22 mouse cellular contexts compared by ENCODE assay signal in the genomic region with DNA sequence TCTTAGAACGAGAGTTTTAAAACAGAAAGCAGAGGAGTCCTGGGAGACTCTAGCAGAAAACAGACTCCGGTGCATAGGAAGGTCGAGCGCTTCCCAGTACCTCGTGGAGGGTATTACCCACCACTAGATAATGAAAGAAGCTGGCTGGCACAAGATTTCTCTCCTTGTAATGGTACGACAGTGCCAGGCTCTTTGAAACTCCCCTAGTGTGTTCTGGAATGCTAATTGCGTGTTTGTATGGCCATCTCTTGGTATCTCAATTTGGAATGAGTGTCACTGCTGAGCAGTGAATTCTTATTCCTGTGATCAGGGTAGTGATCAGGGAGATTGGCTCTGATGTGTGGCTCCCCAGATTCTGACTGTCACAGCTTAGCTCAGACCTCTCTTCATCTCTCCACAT.
DNase-seq lines count a peak whose midpoint lies in the region; ATAC-seq lines count a peak whose summit lies in the region.
"Had no signal": no experiment of that assay in that cellular context is flagged by ENCODE, and none has a peak within 500 bp of the region (broad histone marks: within the 10 kb centered on the region; RNA-seq: fewer than 3 reads in every experiment).

No protein-coding gene starts in this region.

- H3K9ac ChIP-seq in hindbrain, embryonic 12.5 days = no peak overlapping the region
- H3K9ac ChIP-seq in hindbrain, embryonic 11.5 days (ENCODE audit: low read depth, low read length) = no peak overlapping the region
- no peak overlapping the region for H3K9ac ChIP-seq in forebrain, embryonic 12.5 days
- H3K9ac ChIP-seq in hindbrain, embryonic 14.5 days = no peak overlapping the region
- no peak overlapping the region for H3K9ac ChIP-seq in midbrain, embryonic 15.5 days
- H3K9ac ChIP-seq: intestine, embryonic 15.5 days; midbrain, embryonic 12.5 days had no signal

- H3K4me1 ChIP-seq in hindbrain, embryonic 12.5 days = 0 out of 2 replicates have a peak, but pooled peaks cover 3% of the 10 kb centered on the region
- no peaks in the 10 kb centered on the region for H3K4me1 ChIP-seq in hindbrain, embryonic 11.5 days (replicated peaks; ENCODE audit: control insufficient read depth, insufficient read depth, low read length)
- H3K4me1 ChIP-seq in forebrain, embryonic 12.5 days = peaks cover 2% of the 10 kb centered on the region; the same call in 1 of the 2 replicates
- H3K4me1 ChIP-seq in hindbrain, embryonic 14.5 days (replicated peaks; ENCODE audit: control insufficient read depth, insufficient read depth, low read length) = peaks cover 8% of the 10 kb centered on the region; the same call in 1 of the 2 replicates
- H3K4me1 ChIP-seq in midbrain, embryonic 15.5 days = 0 out of 2 replicates have a peak, but pooled peaks cover 4% of the 10 kb centered on the region
- H3K4me1 ChIP-seq: heart, embryonic 10.5 days; intestine, embryonic 15.5 days; midbrain, embryonic 12.5 days had no signal

- no peak overlapping the region for H3K4me3 ChIP-seq in hindbrain, embryonic 12.5 days
- no peak overlapping the region for H3K4me3 ChIP-seq in hindbrain, embryonic 11.5 days (ENCODE audit: low read depth, low read length)
- no peak overlapping the region for H3K4me3 ChIP-seq in forebrain, embryonic 12.5 days (replicated peaks)
- no peak overlapping the region for H3K4me3 ChIP-seq in hindbrain, embryonic 14.5 days (replicated peaks; ENCODE audit: low read length)
- H3K4me3 ChIP-seq in midbrain, embryonic 15.5 days = no peak overlapping the region
- H3K4me3 ChIP-seq: gastrocnemius, adult 2 months; heart, embryonic 10.5 days; intestine, embryonic 15.5 days; midbrain, embryonic 12.5 days had no signal

- H3K36me3 ChIP-seq in hindbrain, embryonic 12.5 days = no peaks in the 10 kb centered on the region
- H3K36me3 ChIP-seq in hindbrain, embryonic 11.5 days (ENCODE audit: control insufficient read depth, insufficient read depth, low read length) = no peaks in the 10 kb centered on the region
- H3K36me3 ChIP-seq in forebrain, embryonic 12.5 days (replicated peaks) = no peaks in the 10 kb centered on the region
- no peaks in the 10 kb centered on the region for H3K36me3 ChIP-seq in hindbrain, embryonic 14.5 days (replicated peaks; ENCODE audit: control insufficient read depth, insufficient read depth)
- no peaks in the 10 kb centered on the region for H3K36me3 ChIP-seq in midbrain, embryonic 15.5 days (replicated peaks)
- H3K36me3 ChIP-seq: heart, embryonic 10.5 days; intestine, embryonic 15.5 days; midbrain, embryonic 12.5 days had no signal

- no peak overlapping the region for H3K4me2 ChIP-seq in hindbrain, embryonic 12.5 days (replicated peaks)
- H3K4me2 ChIP-seq in hindbrain, embryonic 11.5 days (replicated peaks; ENCODE audit: low read depth, low read length) = no peak overlapping the region
- H3K4me2 ChIP-seq in forebrain, embryonic 12.5 days = no peak overlapping the region
- H3K4me2 ChIP-seq in hindbrain, embryonic 14.5 days (replicated peaks) = no peak overlapping the region
- no peak overlapping the region for H3K4me2 ChIP-seq in midbrain, embryonic 15.5 days
- H3K4me2 ChIP-seq: intestine, embryonic 15.5 days; midbrain, embryonic 12.5 days had no signal

- no peak overlapping the region for H3K27ac ChIP-seq in hindbrain, embryonic 12.5 days
- H3K27ac ChIP-seq in hindbrain, embryonic 11.5 days (ENCODE audit: low read depth, low read length) = no peak overlapping the region
- H3K27ac ChIP-seq in forebrain, embryonic 12.5 days = peak overlapping the region; percentile 42; the same call in 1 of the 2 replicates
- peak overlapping the region; percentile 41 for H3K27ac ChIP-seq in hindbrain, embryonic 14.5 days
- H3K27ac ChIP-seq in midbrain, embryonic 15.5 days = peak overlapping the region; percentile 55
- H3K27ac ChIP-seq: gastrocnemius, adult 2 months; heart, embryonic 10.5 days; intestine, embryonic 15.5 days had no signal

- WGBS in hindbrain, embryonic 12.5 days = 84% methylated on average over 7 of the region's 7 CpGs
- 89% methylated on average over 7 of the region's 7 CpGs for WGBS in hindbrain, embryonic 11.5 days
- WGBS in forebrain, embryonic 12.5 days = 81% methylated on average over 7 of the region's 7 CpGs
- WGBS in hindbrain, embryonic 14.5 days = 52% methylated on average over 7 of the region's 7 CpGs
- 49% methylated on average over 7 of the region's 7 CpGs for WGBS in midbrain, embryonic 15.5 days

- peak; percentile 33; the same call in 1 of the 2 replicates for ATAC-seq in hindbrain, embryonic 12.5 days (ENCODE audit: low FRiP score)
- ATAC-seq in hindbrain, embryonic 11.5 days (ENCODE audit: low FRiP score) = no peak
- peak; percentile 19; the same call in 1 of the 2 replicates for ATAC-seq in forebrain, embryonic 12.5 days (ENCODE audit: low FRiP score)
- ATAC-seq in hindbrain, embryonic 14.5 days (ENCODE audit: low FRiP score) = peak; percentile 60; the same call in 1 of the 2 replicates
- ATAC-seq in midbrain, embryonic 15.5 days (replicated peaks) = peak; percentile 82
- ATAC-seq: CD4-positive, CD25-positive, alpha-beta regulatory T cell, adult 4 months; intestine, embryonic 15.5 days; lung, postnatal 0 days had no signal

- no peak for DNase-seq in hindbrain, embryonic 11.5 days (ENCODE audit: low spot score)
- no peak for DNase-seq in hindbrain, embryonic 14.5 days (ENCODE audit: low spot score)
- no peak for DNase-seq in urinary bladder, postnatal 25 days (ENCODE audit: low spot score)
- no peak for DNase-seq in adipocyte (ENCODE audit: low spot score)
- DNase-seq in spleen, postnatal 36 days (ENCODE audit: low spot score in 2 of 2) = no peak
- DNase-seq: adrenal gland, postnatal 36 days; cerebellum, adult 11-12 months; cerebellum, postnatal 10 days; gastrocnemius, adult 2 months; heart, postnatal 4 days; kidney, adult 8-10 months; kidney, postnatal 14 days; right cerebral cortex, postnatal 14 days; thymus, postnatal 14 days had no signal

- H3K9me3 ChIP-seq in hindbrain, embryonic 12.5 days (replicated peaks) = no peaks in the 10 kb centered on the region
- no peaks in the 10 kb centered on the region for H3K9me3 ChIP-seq in hindbrain, embryonic 11.5 days (ENCODE audit: control insufficient read depth, low read length)
- H3K9me3 ChIP-seq in forebrain, embryonic 12.5 days = no peaks in the 10 kb centered on the region
- H3K9me3 ChIP-seq in hindbrain, embryonic 14.5 days (ENCODE audit: control insufficient read depth, low read length) = no peaks in the 10 kb centered on the region
- no peaks in the 10 kb centered on the region for H3K9me3 ChIP-seq in midbrain, embryonic 15.5 days
- H3K9me3 ChIP-seq: heart, embryonic 10.5 days; intestine, embryonic 15.5 days; midbrain, embryonic 12.5 days had no signal

- no peaks in the 10 kb centered on the region; the same call in 1 of the 2 replicates for H3K27me3 ChIP-seq in hindbrain, embryonic 12.5 days
- no peaks in the 10 kb centered on the region for H3K27me3 ChIP-seq in hindbrain, embryonic 11.5 days (ENCODE audit: control insufficient read depth, insufficient read depth, low read length)
- H3K27me3 ChIP-seq in forebrain, embryonic 12.5 days = no peaks in the 10 kb centered on the region
- no peaks in the 10 kb centered on the region for H3K27me3 ChIP-seq in hindbrain, embryonic 14.5 days (ENCODE audit: control insufficient read depth, insufficient read depth, low read length)
- no peaks in the 10 kb centered on the region for H3K27me3 ChIP-seq in midbrain, embryonic 15.5 days (replicated peaks)
- H3K27me3 ChIP-seq: intestine, embryonic 15.5 days; midbrain, embryonic 12.5 days had no signal

Comparison
In these comparisons a context has a peak if more than half of its experiments do, and no peak if none do; other contexts are left out.
1. H3K27ac ChIP-seq: peak in forebrain, embryonic 12.5 days (single experiment), hindbrain, embryonic 14.5 days (single experiment) and midbrain, embryonic 15.5 days (single experiment); none in hindbrain, embryonic 12.5 days (single experiment) and hindbrain, embryonic 11.5 days (single experiment).